ENCODE assay signal across 22 mouse cellular contexts in the genomic region with DNA sequence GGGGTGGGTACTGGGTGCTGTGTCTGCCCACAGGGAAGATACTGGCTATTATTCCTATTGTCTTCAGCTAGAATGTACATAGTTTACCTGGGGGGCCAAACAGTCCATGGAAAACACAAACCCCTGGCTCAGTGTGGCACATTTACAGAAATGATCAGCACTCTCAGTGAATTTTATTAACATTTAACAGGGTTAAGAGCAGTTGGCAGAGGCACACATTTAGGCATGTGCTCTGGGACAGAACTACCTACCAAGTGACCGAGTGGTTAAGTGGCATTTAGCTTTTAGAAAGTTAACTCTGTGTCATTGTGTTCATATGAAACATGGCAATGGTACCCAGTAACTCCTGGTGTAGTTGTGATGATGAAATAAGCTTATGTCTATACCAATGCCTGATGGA.
"Had no signal": no experiment of that assay in that cellular context is flagged by ENCODE, and none has a peak within 500 bp of the region (broad histone marks: within the 10 kb centered on the region; RNA-seq: fewer than 3 reads in every experiment).

No protein-coding gene starts in this region.

- ATAC-seq: hindbrain, embryonic 16.5 days; intestine, embryonic 15.5 days; midbrain, embryonic 13.5 days; midbrain, embryonic 16.5 days had no signal

- H3K27ac ChIP-seq: intestine, embryonic 15.5 days; kidney, postnatal 0 days; limb, embryonic 12.5 days; limb, embryonic 15.5 days; liver, embryonic 14.5 days; lung, embryonic 15.5 days; midbrain, embryonic 10.5 days; midbrain, embryonic 13.5 days; neural tube, embryonic 13.5 days; stomach, embryonic 15.5 days had no signal

- H3K9ac ChIP-seq: intestine, embryonic 15.5 days; limb, embryonic 12.5 days; limb, embryonic 15.5 days; liver, embryonic 14.5 days; lung, embryonic 15.5 days; midbrain, embryonic 13.5 days; neural tube, embryonic 13.5 days; stomach, embryonic 15.5 days had no signal

- H3K27me3 ChIP-seq: intestine, embryonic 15.5 days; limb, embryonic 12.5 days; limb, embryonic 15.5 days; lung, embryonic 15.5 days; megakaryocyte, embryonic 14.5 days; midbrain, embryonic 13.5 days; neural tube, embryonic 13.5 days; stomach, embryonic 15.5 days had no signal

- H3K4me2 ChIP-seq: intestine, embryonic 15.5 days; limb, embryonic 12.5 days; limb, embryonic 15.5 days; lung, embryonic 15.5 days; midbrain, embryonic 13.5 days; neural tube, embryonic 13.5 days; stomach, embryonic 15.5 days had no signal

- H3K9me3 ChIP-seq: intestine, embryonic 15.5 days; limb, embryonic 12.5 days; limb, embryonic 15.5 days; lung, embryonic 15.5 days; megakaryocyte, embryonic 14.5 days; midbrain, embryonic 10.5 days; midbrain, embryonic 13.5 days; neural tube, embryonic 13.5 days; stomach, embryonic 15.5 days had no signal

- H3K4me3 ChIP-seq: intestine, embryonic 15.5 days; limb, embryonic 12.5 days; limb, embryonic 15.5 days; lung, embryonic 15.5 days; megakaryocyte, embryonic 14.5 days; midbrain, embryonic 10.5 days; midbrain, embryonic 13.5 days; myocyte; neural tube, embryonic 13.5 days; stomach, embryonic 15.5 days had no signal

- DNase-seq: left cerebral cortex, postnatal 4 days; lung, adult 18-20 months; lung, postnatal 10 days; lung, postnatal 36 days; retina, postnatal 1 day; right cerebral cortex, postnatal 25 days; spleen, adult 18-20 months; thymus, postnatal 25 days had no signal

- H3K36me3 ChIP-seq: intestine, embryonic 15.5 days; limb, embryonic 12.5 days; limb, embryonic 15.5 days; lung, embryonic 15.5 days; midbrain, embryonic 13.5 days; neural tube, embryonic 13.5 days; stomach, embryonic 15.5 days had no signal

- H3K4me1 ChIP-seq: intestine, embryonic 15.5 days; limb, embryonic 15.5 days; megakaryocyte, embryonic 14.5 days; midbrain, embryonic 13.5 days; neural tube, embryonic 13.5 days; stomach, embryonic 15.5 days had no signal
